Comparison of ENCODE assay signal across 9 mouse cellular contexts in genomic region chr3:52140162-52140561, GRCm38 (mm10). TPM values are rescaled to one million over a fixed set of nuclear protein-coding genes. Genes with fewer than 3 reads are reported as not detected.
DNase-seq lines count a peak whose midpoint lies in the region; ATAC-seq lines count a peak whose summit lies in the region.
"Had no signal": no experiment of that assay in that cellular context is flagged by ENCODE, and none has a peak within 500 bp of the region (broad histone marks: within the 10 kb centered on the region; RNA-seq: fewer than 3 reads in every experiment).

No protein-coding gene starts in this region.

- H3K9me3 ChIP-seq in hindbrain, embryonic 14.5 days (ENCODE audit: control insufficient read depth, low read length): no peaks in the 10 kb centered on the region
- H3K9me3 ChIP-seq in liver, embryonic 12.5 days (replicated peaks): no peaks in the 10 kb centered on the region
- H3K9me3 ChIP-seq: midbrain, embryonic 12.5 days had no signal

- 73% methylated on average over 16 of the region's 16 CpGs for WGBS in hindbrain, embryonic 14.5 days
- 62% methylated on average over 16 of the region's 16 CpGs for WGBS in liver, embryonic 12.5 days (ENCODE audit: insufficient replicate concordance)

- H3K4me1 ChIP-seq in hindbrain, embryonic 14.5 days (replicated peaks; ENCODE audit: control insufficient read depth, insufficient read depth, low read length): no peaks in the 10 kb centered on the region
- H3K4me1 ChIP-seq in liver, embryonic 12.5 days: no peaks in the 10 kb centered on the region
- H3K4me1 ChIP-seq: midbrain, embryonic 12.5 days had no signal

- no peak for ATAC-seq in hindbrain, embryonic 14.5 days (ENCODE audit: low FRiP score)
- ATAC-seq in liver, embryonic 12.5 days: no peak

- peak; percentile 12 for DNase-seq in embryo, embryonic 10 days (ENCODE audit: low spot score)
- no peak for DNase-seq in embryo, embryonic 9.5 days (ENCODE audit: extremely low spot score)
- DNase-seq in MN1 (ENCODE audit: low spot score): peak; percentile 79
- peak; percentile 61 to 67 for DNase-seq in cerebellum, postnatal 36 days
- DNase-seq in layer of hippocampus, adult 9-10 months (ENCODE audit: low spot score): peak; percentile 17
- peak; percentile 50 for DNase-seq in lung, postnatal 36 days
- DNase-seq in hindbrain, embryonic 14.5 days (ENCODE audit: low spot score): no peak

- H3K27me3 ChIP-seq in hindbrain, embryonic 14.5 days (ENCODE audit: control insufficient read depth, insufficient read depth, low read length): no peaks in the 10 kb centered on the region
- H3K27me3 ChIP-seq in liver, embryonic 12.5 days (replicated peaks): no peaks in the 10 kb centered on the region
- H3K27me3 ChIP-seq: midbrain, embryonic 12.5 days had no signal

- H3K27ac ChIP-seq in hindbrain, embryonic 14.5 days: no peak overlapping the region
- no peak overlapping the region for H3K27ac ChIP-seq in liver, embryonic 12.5 days
- H3K27ac ChIP-seq: midbrain, embryonic 12.5 days had no signal

- no peak overlapping the region for H3K4me2 ChIP-seq in hindbrain, embryonic 14.5 days (replicated peaks)
- no peak overlapping the region for H3K4me2 ChIP-seq in liver, embryonic 12.5 days
- H3K4me2 ChIP-seq: midbrain, embryonic 12.5 days had no signal

- no peak overlapping the region for H3K4me3 ChIP-seq in hindbrain, embryonic 14.5 days (replicated peaks; ENCODE audit: low read length)
- H3K4me3 ChIP-seq in liver, embryonic 12.5 days: no peak overlapping the region
- H3K4me3 ChIP-seq: midbrain, embryonic 12.5 days had no signal

- no peaks in the 10 kb centered on the region for H3K36me3 ChIP-seq in hindbrain, embryonic 14.5 days (replicated peaks; ENCODE audit: control insufficient read depth, insufficient read depth)
- no peaks in the 10 kb centered on the region for H3K36me3 ChIP-seq in liver, embryonic 12.5 days
- H3K36me3 ChIP-seq: midbrain, embryonic 12.5 days had no signal

- H3K9ac ChIP-seq in hindbrain, embryonic 14.5 days: no peak overlapping the region
- H3K9ac ChIP-seq in liver, embryonic 12.5 days: no peak overlapping the region
- H3K9ac ChIP-seq: midbrain, embryonic 12.5 days had no signal

RNA-seq across cellular contexts. Expression of gene Maml3, which starts 35.3 kb away (rescaled TPM):
- polyA plus RNA-seq in hindbrain, embryonic 14.5 days (2014; fragmentation: Nextera tagmentation; extraction: Ambion mirVana): 6.6 and 8.0 TPM in 2 replicates
- 1.5 and 1.7 TPM in 2 replicates for polyA plus RNA-seq in liver, embryonic 12.5 days (2016; fragmentation: Nextera tagmentation; extraction: Ambion mirVana)

Comparison
In these comparisons a context has a peak if more than half of its experiments do, and no peak if none do; other contexts are left out.
1. DNase-seq: peak in embryo, embryonic 10 days (single experiment), MN1 (single experiment), cerebellum, postnatal 36 days (2 of 2), layer of hippocampus, adult 9-10 months (single experiment) and lung, postnatal 36 days (single experiment); none in embryo, embryonic 9.5 days (single experiment) and hindbrain, embryonic 14.5 days (single experiment).